ENCODE assay signal across 8 mouse cellular contexts in genomic region chr2:32495185-32495726, GRCm38 (mm10). TPM values are rescaled to one million over a fixed set of nuclear protein-coding genes. Genes with fewer than 3 reads are reported as not detected.
DNase-seq lines count a peak whose midpoint lies in the region; ATAC-seq and TF ChIP-seq lines count a peak whose summit lies in the region.

No protein-coding gene starts in this region.

- peak overlapping the region; percentile 62 for H3K27ac ChIP-seq in heart, postnatal 0 days (ENCODE audit: low read depth)
- peak overlapping the region; percentile 53 for H3K27ac ChIP-seq in liver, embryonic 16.5 days (ENCODE audit: low read length)

- H3K9me3 ChIP-seq in heart, postnatal 0 days (replicated peaks; ENCODE audit: control insufficient read depth, low read length): no peaks in the 10 kb centered on the region; the same call in 1 of the 2 replicates
- H3K9me3 ChIP-seq in liver, embryonic 16.5 days (replicated peaks; ENCODE audit: control insufficient read depth, low read length): no peaks in the 10 kb centered on the region

- TF ChIP-seq EP300 in heart, postnatal 0 days (IDR thresholded peaks at IDR 0.05; ENCODE audit: low read depth): no peak

- H3K4me2 ChIP-seq in heart, postnatal 0 days (ENCODE audit: low read depth, low read length): peak overlapping the region; percentile 7; the same call in 1 of the 2 replicates
- H3K4me2 ChIP-seq in liver, embryonic 16.5 days (ENCODE audit: low read depth, low read length): peak overlapping the region; percentile 60

- H3K27me3 ChIP-seq in heart, postnatal 0 days (ENCODE audit: control insufficient read depth, insufficient read depth, low read length): no peaks in the 10 kb centered on the region
- no peaks in the 10 kb centered on the region for H3K27me3 ChIP-seq in liver, embryonic 16.5 days (ENCODE audit: control insufficient read depth, insufficient read depth, low read depth, low read length)
- no peaks in the 10 kb centered on the region for H3K27me3 ChIP-seq in splenic B cell, adult 2 months (ENCODE audit: control insufficient read depth, insufficient read depth, low read length, poor library complexity, severe bottlenecking)

- no peak overlapping the region for H3K9ac ChIP-seq in heart, postnatal 0 days (replicated peaks; ENCODE audit: low read depth, low read length)
- H3K9ac ChIP-seq in liver, embryonic 16.5 days (ENCODE audit: low read depth, low read length): 0 out of 2 replicates have a peak overlapping the region, but pooled peaks have one; percentile 24

- no peaks in the 10 kb centered on the region for H3K4me1 ChIP-seq in heart, postnatal 0 days (ENCODE audit: control insufficient read depth, insufficient read depth)
- peaks cover 17% of the 10 kb centered on the region for H3K4me1 ChIP-seq in liver, embryonic 16.5 days (ENCODE audit: control insufficient read depth, low read depth, low read length)

- DNase-seq in gastrocnemius, postnatal 25 days: peak; percentile 43
- no peak for DNase-seq in gastrocnemius, adult 8-10 months (ENCODE audit: low spot score in 2 of 2)
- DNase-seq in heart, postnatal 0 days (ENCODE audit: low spot score): peak; percentile 20
- DNase-seq in splenic B cell, adult 2 months (ENCODE audit: low read depth, low spot score): peak; percentile 81
- DNase-seq in ovary, postnatal 36 days (ENCODE audit: low spot score): no peak
- no peak for DNase-seq in ovary, adult 18-20 months (ENCODE audit: low spot score)
- no peak for DNase-seq in cerebellum, adult 11 months

- H3K4me3 ChIP-seq in heart, postnatal 0 days (ENCODE audit: low read depth, low read length): 0 out of 2 replicates have a peak overlapping the region, but pooled peaks have one; percentile 2
- H3K4me3 ChIP-seq in liver, embryonic 16.5 days (ENCODE audit: low read depth, low read length): peak overlapping the region; percentile 37

- H3K36me3 ChIP-seq in heart, postnatal 0 days (replicated peaks; ENCODE audit: control insufficient read depth, insufficient read depth, low read length): no peaks in the 10 kb centered on the region
- no peaks in the 10 kb centered on the region for H3K36me3 ChIP-seq in liver, embryonic 16.5 days (ENCODE audit: control insufficient read depth, insufficient read depth)
- H3K36me3 ChIP-seq in splenic B cell, adult 2 months (ENCODE audit: control insufficient read depth, insufficient read depth, low read length, poor library complexity, severe bottlenecking): no peaks in the 10 kb centered on the region

- TF ChIP-seq CTCF in heart, postnatal 0 days (IDR thresholded peaks at IDR 0.05; ENCODE audit: low read depth): no peak

- ATAC-seq in heart, postnatal 0 days (ENCODE audit: insufficient read depth, low read depth): no peak
- ATAC-seq in liver, embryonic 16.5 days (ENCODE audit: low read depth): peak; percentile 66

- 56% methylated on average over 20 of the region's 20 CpGs for WGBS in heart, postnatal 0 days
- 15% methylated on average over 20 of the region's 20 CpGs for WGBS in liver, embryonic 16.5 days (ENCODE audit: insufficient replicate concordance)

RNA-seq across cellular contexts. Expression of gene Fam102a, which starts 39.9 kb away (rescaled TPM):
- 1 to 10 TPM; 2.4 to 2.9 TPM for total RNA-seq in gastrocnemius, postnatal 25 days (2021)
- total RNA-seq in gastrocnemius, adult 8-10 months (2022): 1 to 10 TPM; 1.6 to 3.8 (median 2.9) TPM
- total RNA-seq in heart, postnatal 0 days (2014; rRNA removed; ENCODE audit: low replicate concordance): 11.2 and 12.3 TPM in 2 replicates
- polyA plus RNA-seq in heart, postnatal 0 days (2015; fragmentation: Nextera tagmentation; extraction: Ambion mirVana): 2.8 and 3.1 TPM in 2 replicates
- 1.6 TPM in 2 replicates for polyA plus RNA-seq in liver, embryonic 16.5 days (2015; fragmentation: Nextera tagmentation; extraction: Ambion mirVana)

RNA-seq across cellular contexts. Expression of gene Slc25a25, which starts 44.0 kb away (rescaled TPM):
- total RNA-seq in gastrocnemius, postnatal 25 days (2021): 10 to 100 TPM; 19.2 to 68.3 TPM
- 100 to 1,000 TPM in 1 of 4 experiments, 10 to 100 TPM in 3; 48.5 to 113 (median 60.4) TPM for total RNA-seq in gastrocnemius, adult 8-10 months (2022)
- 12.5 and 16.0 TPM in 2 replicates for total RNA-seq in heart, postnatal 0 days (2014; rRNA removed; ENCODE audit: low replicate concordance)
- 6.5 and 6.6 TPM in 2 replicates for polyA plus RNA-seq in heart, postnatal 0 days (2015; fragmentation: Nextera tagmentation; extraction: Ambion mirVana)
- 9.5 and 9.7 TPM in 2 replicates for polyA plus RNA-seq in liver, embryonic 16.5 days (2015; fragmentation: Nextera tagmentation; extraction: Ambion mirVana)

RNA-seq across cellular contexts. Expression of gene Naif1, which starts 45.0 kb away (rescaled TPM):
- total RNA-seq in gastrocnemius, postnatal 25 days (2021): 1 to 10 TPM; 1.6 to 2.0 TPM
- total RNA-seq in gastrocnemius, adult 8-10 months (2022): 1 to 10 TPM; 2.1 to 2.7 (median 2.3) TPM
- 3.2 and 4.2 TPM in 2 replicates for total RNA-seq in heart, postnatal 0 days (2014; rRNA removed; ENCODE audit: low replicate concordance)
- 3.3 and 3.5 TPM in 2 replicates for polyA plus RNA-seq in heart, postnatal 0 days (2015; fragmentation: Nextera tagmentation; extraction: Ambion mirVana)
- polyA plus RNA-seq in liver, embryonic 16.5 days (2015; fragmentation: Nextera tagmentation; extraction: Ambion mirVana): 1.9 and 2.0 TPM in 2 replicates

Comparison
In these comparisons a context has a peak if more than half of its experiments do, and no peak if none do; other contexts are left out.
1. DNase-seq: peak in gastrocnemius, postnatal 25 days (single experiment), heart, postnatal 0 days (single experiment) and splenic B cell, adult 2 months (single experiment); none in gastrocnemius, adult 8-10 months (0 of 2), ovary, postnatal 36 days (single experiment), ovary, adult 18-20 months (single experiment) and cerebellum, adult 11 months (single experiment).